Mouse (Mus musculus): ENCODE results near the gene Casp12.
"Not testable (repeated sequence)": the region's sequence is repeated elsewhere in the genome, so short reads cannot be mapped to it uniquely, and the experiment has no call there.

The Casp12 gene

DNA sequence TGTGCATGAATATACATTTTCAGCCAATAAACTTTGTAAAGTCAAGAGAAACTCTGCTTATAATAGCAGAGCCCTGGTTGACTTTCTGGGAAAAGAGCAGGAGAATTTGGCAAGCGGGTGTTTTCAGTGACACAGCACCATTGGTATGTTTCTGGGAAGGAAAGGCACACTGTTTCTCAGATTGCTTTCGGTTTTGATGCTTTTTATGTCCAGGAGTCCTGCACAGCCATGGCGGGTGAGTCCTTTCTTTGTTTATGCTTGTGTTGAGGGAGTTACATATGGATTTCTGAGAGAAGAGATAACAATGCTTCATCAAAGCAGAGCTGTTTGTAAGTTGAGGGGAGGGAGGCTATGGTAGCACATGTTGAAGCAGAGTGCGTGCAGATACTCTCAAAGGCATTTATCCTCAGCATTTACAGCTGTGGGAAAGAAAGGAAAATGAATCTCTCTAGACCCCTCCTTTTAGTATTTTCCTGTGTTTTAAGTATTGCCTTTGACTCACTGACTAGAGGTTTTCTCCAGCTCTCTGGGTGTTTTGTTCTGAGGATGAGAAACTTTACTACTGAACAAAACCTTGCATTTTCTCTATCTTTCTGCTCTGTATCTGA lies at the start of gene Casp12:
TSS of gene Casp12 (plus strand) at position 140 of the 608 bp plus-strand sequence.
- in situ Hi-C loops (cut with MboI, MseI): loop anchor here (5.0 kb wide), 1 partner anchor 107 kb away; no protein-coding TSS in a partner anchor

DNA sequence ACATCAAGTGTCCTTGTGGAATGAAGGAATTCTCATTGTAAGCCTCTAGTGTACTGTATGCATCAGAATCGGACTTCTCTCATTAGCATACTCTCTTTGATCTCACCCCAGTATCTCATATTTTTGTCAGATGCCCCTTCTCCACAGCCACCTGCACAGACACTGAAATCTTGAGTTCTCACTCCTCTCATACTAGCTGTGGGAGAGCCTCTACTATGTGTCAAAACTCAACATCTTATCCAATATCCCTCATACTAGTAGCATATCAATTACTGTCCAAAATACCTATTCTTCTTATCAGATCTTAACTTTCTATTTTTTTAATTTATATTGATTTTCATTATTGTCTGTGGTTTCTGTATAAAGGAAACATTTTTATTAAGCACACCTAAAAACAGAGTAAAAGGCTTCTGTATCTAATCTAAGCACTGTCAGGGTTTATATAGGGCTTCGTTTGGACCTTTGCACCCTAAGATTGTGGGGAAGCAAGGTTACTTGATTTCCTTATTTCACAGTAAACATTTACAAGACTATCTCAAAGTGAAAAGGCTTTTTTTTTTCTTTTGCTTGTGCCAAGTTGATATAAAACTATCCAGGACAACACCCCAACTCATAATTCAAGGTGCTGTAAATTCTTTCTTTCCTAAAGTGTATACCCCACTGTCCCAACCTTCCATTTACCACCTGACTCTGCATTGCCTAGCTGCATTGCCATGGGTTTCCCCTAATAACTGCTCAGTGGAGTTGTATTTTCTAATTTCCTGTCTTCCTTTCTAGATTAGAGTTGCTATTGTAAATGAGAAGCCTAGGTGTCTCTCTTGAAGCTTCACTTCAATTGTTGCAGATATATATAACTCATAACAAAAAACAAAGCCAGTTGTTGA lies 48.6 kb upstream of the Casp12 start:
- in situ Hi-C loops (cut with MboI, MseI): no loop called here

DNA sequence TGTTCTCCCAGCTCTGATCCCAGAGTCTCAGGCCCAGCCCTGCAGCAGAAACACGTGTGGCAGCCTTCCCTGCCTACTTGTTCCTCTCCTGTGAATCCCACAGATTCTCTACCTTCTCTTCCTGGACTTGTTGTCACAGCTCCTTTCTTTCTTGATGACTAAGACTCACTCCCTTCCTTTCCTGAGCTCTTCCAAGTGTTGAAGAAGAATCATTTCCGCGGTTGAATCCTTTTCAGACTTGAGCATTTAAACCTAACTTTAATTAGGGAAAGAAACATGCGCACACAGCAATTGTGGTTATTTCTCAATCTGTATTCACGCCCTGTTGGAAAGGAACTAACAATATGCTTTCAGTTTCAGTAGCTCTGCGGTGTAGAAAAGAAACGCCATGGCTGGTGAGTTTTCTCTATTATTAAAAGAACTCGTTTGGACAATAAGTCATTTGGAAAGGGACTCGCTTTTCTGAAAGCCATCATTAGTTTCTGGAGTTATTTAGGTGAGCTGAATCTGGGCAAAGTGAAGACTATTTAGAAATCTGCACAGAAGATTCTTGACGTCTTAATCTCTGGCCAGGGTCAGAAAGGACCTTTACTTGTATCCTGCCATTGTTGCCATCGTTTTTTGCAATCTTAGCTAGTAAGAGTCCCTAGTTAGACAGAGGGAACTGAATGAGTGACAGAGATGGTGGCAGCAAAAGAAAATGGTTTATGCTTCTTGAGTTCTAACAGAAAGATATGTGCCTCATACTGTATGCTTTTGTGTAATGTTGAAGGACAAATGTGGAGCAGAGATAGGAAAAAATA lies 46.7 kb upstream of the Casp12 start, which contains the start of gene Casp1:
TSS of gene Casp1 (plus strand) at position 189 of the 803 bp plus-strand sequence.
- in situ Hi-C loops (cut with MboI, MseI): no loop called here

DNA sequence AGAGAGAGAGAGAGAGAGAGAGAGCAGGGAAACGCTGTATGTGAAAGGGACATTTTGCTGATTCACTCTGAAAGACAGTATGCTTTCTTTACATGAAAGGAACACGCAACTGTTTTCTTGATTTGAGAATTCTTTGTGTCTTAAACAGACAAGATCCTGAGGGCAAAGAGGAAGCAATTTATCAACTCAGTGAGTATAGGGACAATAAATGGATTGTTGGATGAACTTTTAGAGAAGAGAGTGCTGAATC lies 46.2 kb upstream of the Casp12 start:
- in situ Hi-C loops (cut with MboI, MseI): no loop called here

DNA sequence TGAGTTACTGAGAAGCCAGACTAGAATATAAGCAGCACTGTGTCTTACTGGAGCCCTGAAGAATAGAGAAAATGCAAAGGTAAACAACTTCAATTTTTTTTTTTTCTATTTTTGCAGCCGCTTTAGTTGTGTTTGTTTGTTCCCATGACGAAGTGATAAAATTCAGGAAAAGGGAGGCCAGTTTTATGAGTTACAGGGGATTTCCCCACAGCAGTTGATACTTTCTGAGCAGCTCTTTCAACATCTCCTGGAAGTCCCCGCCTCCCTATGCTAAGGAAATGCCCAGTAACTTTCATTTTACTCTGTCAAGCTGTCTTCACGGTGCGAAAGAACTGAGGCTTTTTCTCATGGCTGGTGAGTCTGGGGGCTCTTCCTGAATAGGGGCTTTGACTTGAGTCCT lies 36.7 kb upstream of the Casp12 start, which contains the start of gene Casp4:
TSS of gene Casp4 (plus strand) at position 268 of the 400 bp plus-strand sequence.
- in situ Hi-C loops (cut with MboI, MseI): no loop called here

DNA sequence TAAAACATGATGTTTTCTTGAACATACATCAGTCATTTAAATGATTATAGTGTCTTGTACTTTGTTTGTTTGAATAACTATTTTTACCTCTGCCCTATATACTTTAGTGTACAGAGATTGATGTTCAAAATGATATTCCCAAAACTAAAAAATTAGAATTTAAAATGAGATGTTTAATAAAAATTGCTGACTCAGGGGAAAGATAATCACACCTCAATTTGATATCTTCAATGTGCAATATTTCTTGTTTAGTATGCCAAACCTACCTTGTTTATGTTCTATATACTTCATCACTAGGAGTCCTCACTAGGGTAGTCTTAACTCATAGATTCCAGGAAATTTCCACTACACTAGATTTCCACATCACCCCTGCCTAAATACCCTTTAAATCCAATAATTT lies 35.1 kb upstream of the Casp12 start:
- in situ Hi-C loops (cut with MboI, MseI): no loop called here

DNA sequence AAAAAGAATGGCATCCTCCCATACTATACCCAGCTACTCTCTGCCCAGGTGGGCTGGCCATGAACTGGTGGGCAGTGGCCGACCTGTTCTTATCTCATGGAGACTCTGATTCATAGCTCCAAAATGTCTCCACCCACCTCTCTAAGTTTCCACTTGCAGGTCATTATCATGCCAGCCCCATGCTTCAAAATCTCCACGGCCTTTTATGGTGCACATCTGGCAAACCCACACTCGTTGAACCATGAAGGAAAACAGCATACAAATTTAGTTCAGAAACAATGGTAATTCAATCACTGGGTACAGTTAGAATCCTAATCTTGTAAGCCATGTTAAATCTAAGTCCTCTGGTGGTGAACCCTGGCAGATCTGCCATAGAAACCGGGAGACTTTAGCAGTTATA lies 33.8 kb upstream of the Casp12 start:
- in situ Hi-C loops (cut with MboI, MseI): no loop called here

DNA sequence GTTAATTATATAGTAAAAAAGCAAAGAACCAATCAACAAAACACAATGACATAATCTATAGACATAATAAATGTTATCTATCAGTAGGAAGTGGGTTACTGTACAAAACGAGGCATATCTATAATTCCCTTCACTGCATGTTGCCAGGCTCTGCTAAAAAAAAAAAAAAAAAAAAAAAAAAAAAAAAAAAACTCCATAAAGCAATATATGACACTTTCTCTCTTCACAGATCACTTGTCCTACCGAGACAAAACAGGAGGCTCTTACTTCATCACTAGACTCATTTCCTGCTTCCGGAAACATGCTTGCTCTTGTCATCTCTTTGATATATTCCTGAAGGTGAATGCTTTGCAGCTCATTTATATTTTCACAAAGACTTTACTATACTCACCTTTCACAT lies 17.0 kb upstream of the Casp12 start:
- in situ Hi-C loops (cut with MboI, MseI): no loop called here

DNA sequence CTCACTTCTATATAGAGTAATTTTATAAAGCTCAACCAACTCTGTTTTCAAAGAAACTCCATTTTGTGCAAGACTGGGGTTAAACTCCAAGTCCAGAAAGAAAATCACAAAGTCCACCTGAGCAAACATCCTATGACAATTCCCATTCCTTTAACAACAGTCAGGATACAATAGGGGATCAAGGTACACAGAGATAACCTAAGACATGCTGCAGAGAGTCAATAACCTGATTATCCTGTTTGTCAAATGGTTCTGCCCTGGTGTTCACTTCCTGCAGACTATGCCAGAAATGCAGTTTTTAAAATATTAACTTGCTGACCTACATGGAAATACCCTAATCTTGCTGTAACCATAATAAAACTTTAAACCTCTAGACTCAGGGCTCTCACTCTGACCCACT lies 12.8 kb upstream of the Casp12 start:
- in situ Hi-C loops (cut with MboI, MseI): no loop called here

DNA sequence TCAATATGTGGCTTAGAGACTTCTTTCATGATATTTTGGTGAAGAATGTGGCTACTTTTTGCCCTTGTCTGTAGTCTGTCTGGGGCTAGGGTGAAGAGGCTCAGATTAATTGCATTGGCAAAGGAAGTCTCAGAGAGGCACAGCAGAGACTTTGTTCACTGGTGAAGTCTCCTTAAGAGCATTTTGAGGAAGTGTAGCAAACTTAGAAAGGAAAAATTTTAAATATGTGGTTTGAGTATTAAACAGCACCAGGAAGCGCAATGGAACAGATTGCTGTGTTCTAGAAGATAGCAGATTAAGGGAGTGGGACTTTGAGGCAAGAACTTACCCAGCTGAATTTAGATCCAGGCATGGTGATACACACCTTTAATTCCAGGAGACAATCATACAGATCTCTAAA lies 11.8 kb upstream of the Casp12 start:
- in situ Hi-C loops (cut with MboI, MseI): no loop called here

DNA sequence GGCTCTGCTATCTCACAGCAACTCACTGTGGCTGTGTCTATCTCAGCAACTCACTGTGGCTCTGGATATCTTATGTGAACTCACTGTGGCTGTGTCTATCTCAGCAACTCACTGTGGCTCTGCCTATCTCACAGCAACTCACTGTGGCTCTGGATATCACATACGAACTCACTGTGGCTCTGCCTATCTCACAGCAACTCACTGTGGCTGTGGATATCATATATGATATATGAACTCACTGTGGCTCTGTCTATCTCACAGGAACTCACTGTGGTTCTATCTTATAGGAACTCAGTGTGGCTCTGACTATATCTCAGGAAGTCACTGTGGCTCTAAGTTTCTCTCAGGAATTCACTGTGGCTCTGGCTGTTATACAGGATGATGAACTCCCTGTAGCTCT lies 2.1 kb upstream of the Casp12 start:
- in situ Hi-C loops (cut with MboI, MseI): no loop called here

DNA sequence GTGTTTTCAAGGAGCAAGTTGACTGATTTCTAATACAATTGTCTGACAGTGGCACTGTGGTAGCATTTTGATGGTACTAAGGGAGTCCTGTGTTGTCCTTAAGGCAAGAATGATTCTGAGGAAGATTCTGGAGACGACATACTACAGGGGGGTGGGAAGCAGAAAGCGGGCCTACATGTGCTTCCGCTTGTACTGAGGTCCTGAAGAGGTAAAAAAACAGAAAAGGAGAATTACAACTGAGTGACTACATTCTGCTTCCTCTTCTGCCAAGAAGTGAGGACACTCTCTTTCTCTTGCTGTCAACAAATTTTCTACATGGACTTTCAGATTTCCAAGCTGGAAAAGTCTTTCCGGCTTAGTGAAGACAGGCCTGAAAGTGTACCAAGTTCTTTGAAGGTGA lies 1.1 kb upstream of the Casp12 start:
- in situ Hi-C loops (cut with MboI, MseI): no loop called here

DNA sequence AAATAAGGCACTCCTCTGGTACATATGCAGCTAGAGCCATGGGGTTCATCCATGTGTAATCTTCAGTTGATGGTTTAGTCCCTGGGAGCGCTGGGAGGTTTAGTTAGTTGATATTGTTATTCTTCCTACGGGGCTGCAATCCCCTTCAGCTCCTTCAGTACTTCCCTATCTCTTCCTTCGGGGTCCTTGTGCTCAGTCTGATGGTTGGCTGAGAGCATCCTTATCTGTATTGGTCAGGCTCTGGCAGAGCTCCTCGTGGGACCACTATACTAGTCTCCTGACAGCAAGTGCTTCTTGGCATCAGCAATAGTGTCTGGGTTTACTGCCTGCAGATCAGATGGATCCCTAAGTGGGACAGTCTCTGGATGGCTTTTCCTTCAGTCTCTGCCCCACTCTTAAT lies 2.2 kb downstream of the Casp12 start:
- in situ Hi-C loops (cut with MboI, MseI): loop anchor here (5.0 kb wide), 1 partner anchor 105 kb away; no protein-coding TSS in a partner anchor

DNA sequence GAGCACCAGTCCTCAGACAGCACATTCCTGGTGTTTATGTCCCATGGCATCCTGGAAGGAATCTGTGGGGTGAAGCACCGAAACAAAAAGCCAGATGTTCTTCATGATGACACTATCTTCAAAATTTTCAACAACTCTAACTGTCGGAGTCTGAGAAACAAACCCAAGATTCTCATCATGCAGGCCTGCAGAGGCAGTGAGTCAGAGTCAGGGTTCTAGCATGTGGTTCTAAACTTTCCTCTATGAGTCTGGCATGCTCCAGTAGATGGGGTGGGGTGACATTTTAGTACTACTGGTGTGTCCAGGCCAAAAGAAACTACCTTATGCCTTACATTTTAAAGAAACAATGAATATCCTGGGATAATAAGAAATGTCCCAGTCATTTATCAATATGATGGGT lies 8.4 kb downstream of the Casp12 start:
- in situ Hi-C loops (cut with MboI, MseI): no loop called here

DNA sequence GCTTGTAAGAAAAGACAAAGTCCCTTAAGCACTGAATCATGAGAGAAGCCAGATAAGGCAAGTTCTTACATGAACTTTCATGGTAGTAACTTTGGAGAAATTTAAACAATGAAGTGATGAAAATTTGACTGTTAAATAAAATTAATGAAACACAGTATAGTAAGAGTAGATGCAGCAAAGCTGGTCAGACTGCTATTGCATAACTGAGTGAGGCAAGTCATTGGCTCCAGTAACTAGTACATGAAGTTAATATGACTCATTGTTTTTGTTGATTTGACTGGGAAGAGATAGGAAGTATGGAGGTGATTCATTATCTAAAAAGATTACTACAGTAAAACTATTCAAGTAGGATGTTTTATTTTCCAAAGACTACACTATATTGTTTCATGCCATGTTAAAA lies 11.6 kb downstream of the Casp12 start:
- in situ Hi-C loops (cut with MboI, MseI): no loop called here

DNA sequence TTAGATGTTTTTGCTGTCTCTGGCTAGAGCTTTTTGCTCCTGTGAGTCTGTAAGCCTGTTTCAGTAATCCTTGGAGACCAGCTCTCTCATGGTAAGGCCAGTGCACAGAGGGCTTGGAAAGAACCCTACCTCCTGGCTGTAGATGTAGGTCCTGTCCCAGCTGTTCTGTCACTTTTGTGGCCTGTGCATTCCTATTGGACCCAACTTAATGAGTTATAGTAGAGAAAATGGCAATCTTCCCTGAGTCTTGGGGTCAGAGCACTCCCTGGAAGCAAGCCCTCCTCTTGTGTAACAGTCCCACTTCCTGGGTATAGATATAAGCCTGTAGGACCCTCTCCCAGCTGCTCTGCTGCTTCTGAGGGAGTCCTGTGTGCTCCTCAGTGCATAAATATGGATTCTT lies 48.3 kb downstream of the Casp12 start:
- in situ Hi-C loops (cut with MboI, MseI): no loop called here

DNA sequence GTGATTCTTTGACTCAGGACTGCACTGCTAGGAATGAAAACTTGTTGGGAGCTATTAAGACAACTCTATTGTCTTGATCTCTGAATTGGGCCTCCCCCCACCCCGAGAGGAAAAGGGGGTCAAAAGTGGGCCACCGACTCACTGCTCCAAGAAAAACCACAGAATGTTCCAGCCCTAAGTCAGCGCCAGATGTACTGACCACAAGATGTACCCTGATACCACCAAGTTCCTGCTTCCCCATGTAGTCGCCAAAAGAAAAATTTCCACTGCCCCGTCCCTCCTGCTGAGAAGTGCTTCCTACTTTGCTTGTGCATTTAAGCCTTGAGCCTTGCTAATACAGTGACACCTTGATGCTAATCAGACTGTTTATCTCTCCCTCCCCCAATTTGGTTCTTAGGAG lies 50.6 kb downstream of the Casp12 start:
- in situ Hi-C loops (cut with MboI, MseI): not testable (repeated sequence)

DNA sequence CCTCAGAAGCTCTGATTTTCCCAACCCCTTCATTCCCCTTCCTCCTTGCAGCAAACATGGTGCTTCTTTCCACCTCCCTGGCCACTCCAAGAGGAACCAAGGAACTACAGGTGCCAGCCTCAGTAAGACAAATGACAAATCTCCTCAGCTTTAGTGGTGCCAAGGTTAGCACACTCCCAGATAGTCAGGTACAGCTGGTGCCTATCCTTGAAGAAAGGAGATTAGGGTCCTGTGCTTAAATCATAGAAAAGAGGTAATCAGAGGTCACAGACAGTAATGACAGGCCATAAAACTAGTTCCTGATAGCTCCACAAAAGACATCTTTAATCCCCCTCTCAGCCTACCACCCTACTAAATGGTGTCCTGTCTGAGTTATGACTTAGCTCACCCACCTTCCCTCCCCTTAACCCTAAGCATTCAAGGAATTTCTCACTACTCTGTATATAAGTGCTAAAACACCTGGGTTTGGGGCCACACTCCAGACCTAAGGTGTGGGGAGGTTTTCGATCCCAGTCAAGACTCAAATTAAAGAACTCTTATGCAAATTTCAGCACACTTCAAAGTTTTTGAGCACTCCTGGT lies 65.8 kb downstream of the Casp12 start:
- in situ Hi-C loops (cut with MboI, MseI): no loop called here

DNA sequence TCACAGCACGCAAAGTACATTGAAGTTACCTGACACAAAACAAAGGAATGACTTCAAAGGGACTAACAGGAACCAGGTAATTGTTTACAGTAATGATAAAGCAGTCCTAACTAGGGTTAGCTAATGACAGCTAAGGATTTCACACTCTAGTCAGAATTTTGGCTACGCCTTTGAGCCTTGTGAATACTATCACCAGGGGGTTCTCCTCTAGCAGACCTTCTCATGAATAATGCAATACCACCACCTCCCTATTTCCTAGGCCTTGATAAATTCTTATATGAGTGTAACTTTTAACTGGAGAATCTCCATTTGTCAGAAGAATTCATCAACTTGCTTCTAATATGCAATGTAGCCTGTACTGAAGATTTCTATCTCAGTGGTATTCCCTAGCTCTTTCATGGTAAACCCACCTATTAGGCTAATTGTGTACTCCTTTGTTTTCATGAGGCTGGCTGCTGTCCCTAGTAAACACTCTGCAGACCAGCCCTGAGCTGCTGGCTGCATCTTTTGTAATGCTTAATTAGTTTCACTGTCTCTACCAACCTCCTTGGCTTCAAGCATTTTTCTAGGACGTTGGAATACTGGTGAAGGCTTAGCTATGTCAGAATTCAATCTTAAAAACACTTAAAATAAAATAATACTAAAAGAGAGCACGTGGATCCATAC lies 67.3 kb downstream of the Casp12 start:
- in situ Hi-C loops (cut with MboI, MseI): no loop called here

DNA sequence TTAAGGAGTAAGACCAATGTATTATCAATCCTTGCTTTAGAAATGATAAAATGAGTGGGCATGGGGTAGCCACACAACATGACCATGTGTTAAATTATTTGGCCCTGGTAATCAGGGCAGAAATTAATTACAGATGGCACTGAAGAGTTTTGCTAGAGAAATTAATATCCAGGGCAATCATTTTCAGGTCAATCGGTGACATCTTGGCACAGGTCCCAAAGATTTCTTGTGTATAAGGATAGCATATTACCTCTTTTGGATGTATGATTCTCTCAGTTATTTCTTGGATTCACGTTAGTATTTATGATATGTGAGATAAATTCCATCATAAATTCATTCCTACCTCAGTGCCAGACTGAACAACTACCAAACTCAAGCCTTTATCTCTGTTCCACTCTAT lies 72.6 kb downstream of the Casp12 start:
- in situ Hi-C loops (cut with MboI, MseI): no loop called here

Data from T-helper 2 cell (primary cell).